Mouse (Mus musculus) right cerebral cortex, adult 18-20 months (tissue): ENCODE measurements around the gene Pitx2.

Experiments
- DNase-seq: peaks from one replicate; pipeline ENCODE4 v3.0.0; 2022; ENCODE audit warnings: mixed read lengths

Pitx2 gene

DNA sequence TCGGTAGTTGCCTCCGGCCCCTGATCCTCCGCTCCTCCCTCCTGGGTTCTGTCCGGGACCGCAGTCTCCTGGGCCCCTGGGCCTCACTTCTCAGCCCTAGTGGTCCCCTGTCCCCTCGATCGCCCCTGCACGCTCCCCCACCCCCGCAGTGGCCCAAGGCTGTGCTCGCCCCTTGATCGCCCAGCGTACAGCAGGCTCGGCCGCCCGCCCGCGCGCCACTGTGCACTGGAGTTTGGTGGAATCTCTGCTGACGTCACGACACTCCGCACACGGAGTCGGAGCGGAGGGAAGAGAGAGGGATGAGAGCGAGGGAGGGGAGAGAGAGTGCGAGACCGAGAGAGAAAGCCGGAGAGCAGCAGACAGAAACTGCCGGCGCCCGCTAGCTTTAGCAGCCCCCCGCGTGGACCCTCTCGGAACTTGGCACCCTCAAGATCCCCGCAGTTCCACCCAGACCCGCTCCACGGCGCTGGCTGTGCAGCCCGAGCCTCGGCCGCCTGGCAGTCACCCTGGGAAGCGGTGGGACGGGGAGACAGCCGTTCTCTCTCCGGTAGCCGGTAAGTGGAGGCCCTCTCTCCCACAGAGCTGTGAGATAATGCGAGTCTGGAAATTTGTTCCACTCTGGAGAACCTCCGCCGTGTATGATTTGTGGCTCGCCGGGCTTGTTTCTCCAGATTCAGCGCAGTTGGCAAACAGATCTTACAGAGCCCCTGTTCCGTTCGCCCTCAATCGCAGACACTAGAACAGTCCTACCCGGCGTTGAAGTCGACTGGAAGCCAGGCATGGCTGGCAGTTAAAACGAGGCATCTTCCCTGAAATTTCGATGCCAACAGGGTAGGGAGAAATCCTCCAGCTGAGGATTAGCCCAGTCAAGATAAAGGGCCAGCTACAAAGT is at the start of gene Pitx2:
Gene Pitx2, plus strand, starts transcription at position 270 of the 892 bp plus-strand sequence.
- no peak for DNase-seq

DNA sequence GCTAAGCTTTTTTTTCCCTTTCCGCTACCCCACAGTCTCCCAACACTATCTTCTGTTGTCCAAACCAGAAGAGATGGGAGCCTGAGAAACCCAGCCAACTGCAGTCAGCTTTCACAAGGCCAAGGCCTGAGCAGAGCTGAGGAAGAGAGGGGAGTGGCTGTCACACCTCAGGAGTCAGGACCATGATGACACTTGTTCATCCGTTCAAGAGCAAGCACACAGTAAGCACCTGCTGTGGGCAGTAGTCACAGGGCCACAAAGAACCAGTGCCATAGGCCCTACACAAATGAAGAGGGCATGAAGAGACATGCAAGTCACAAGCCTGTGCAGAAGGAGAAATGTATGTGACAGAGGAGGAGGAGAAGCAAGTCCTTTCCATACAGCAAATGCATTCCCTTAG is 49.7 kb upstream of the Pitx2 start:
- DNase-seq: no peak

DNA sequence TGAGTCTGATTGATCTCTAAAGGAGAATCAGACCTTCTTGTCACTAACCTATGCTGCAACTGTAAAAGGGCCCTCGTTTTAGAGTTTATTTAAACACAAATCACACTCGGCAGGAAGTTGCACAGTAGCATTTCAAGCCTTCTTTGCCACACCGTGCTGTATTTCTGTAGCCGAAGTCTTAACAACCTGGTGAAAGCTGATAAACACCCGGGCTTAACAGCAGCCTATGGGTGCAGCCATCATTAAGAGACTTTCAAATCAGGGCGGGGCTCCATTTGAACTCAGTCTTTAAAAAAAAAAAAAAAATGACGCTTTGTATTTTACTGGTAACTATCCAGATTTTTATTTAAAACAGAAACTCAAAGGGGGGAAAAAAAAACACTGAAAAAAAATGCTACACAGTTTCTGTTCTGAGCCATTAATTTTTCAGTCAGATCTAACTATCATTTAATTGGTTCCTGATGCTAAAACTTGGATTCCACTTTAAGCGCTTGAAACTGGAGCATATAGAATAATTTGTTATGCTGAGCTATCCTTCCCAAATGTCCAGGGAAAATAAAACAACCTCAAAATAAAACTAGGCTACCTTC is 48.5 kb upstream of the Pitx2 start:
- DNase-seq: no peak

DNA sequence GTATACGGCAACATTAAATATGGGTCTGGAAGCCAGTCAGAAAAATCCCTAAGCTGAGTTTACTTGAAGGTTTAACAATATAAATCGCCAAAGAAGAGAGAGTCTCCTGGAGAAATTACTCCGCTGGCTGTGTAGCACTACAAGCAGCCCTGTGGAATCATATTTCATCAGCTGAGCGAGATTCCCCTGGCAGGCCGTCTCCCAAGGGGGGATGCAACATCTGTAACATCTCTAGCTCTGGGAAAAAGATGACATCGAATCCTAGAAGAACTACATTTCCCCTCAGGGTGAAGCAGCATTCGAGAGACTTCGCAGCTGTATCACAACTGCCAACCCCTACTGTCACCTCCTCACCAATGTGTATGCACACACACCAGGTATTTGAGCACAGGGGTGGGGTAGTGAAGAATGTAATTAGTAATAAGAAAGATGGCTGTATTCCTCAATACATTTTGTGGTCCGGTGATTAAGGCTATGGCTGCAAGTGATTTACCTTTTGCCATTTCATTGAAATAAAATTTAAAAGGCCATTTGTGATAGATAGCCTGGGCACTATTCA is 40.8 kb upstream of the Pitx2 start:
- no peak for DNase-seq

DNA sequence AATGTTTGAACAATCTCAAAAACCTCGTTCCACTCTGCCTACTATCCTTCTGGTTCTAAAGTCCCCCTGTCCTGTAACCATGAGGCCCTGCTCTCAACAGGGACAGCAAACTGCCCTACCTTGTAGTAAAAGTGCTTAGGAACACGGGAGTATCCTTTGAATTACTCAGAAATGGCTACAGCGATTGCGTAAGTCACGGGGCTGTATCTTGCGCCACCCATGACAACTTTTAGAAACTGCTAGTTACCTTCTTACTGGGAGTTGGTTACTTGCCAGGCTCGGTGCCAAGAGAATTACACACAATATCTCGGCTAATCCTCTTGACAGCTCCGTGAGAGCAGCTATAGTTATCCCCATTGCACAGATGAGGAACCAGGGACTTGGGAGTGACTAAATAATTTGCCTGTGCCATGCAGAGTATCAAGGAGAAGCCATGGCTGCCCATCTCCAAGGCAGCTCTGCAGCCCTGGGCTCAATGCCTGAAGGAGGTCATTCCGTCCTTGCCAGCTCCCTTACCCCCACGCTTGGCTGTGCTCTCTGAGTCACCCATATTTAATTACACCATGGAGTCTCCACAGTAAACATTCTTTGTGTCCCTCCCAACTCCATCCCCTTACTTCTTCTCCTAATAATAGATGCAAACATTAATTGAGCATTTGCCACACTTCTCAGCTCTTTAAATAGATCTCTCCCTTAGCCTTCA is 38.2 kb upstream of the Pitx2 start:
- no peak for DNase-seq

DNA sequence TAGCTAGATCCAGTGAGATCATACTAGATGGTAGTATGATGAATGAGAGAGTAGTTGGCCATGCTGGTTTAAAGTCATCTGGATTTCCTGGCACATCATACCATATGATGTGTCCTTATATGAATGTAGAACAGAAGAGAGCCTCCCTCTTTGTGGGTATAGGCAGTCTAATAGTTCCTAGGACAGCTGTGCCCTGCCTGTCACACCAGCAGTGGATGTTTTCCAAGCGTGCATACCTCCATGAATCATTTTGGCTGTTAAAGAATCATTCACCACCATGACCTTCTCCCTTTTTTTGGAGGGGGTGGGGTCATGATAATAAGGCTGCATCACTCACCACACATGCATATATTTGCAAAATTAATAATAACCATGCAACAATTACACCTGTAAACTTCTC is 35.4 kb upstream of the Pitx2 start:
- DNase-seq: no peak

DNA sequence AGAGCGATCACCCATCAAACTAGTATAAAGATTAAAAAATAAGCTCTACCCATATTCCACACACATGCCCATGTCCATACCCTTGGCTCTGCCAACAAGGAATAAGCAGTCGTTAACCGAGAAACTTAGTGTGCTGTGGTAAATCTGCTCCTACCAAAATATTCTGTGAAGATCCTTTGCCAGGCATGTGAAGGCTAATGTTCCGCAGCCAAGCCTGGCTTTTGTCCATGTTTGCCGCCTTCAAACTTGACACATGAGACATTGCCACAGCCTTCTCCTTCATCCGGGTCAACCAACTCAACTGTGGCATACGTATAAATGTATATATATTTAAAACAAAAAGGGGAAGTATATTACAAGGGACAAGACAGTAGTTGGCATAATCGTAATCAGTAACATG is 34.0 kb upstream of the Pitx2 start:
- DNase-seq: no peak

DNA sequence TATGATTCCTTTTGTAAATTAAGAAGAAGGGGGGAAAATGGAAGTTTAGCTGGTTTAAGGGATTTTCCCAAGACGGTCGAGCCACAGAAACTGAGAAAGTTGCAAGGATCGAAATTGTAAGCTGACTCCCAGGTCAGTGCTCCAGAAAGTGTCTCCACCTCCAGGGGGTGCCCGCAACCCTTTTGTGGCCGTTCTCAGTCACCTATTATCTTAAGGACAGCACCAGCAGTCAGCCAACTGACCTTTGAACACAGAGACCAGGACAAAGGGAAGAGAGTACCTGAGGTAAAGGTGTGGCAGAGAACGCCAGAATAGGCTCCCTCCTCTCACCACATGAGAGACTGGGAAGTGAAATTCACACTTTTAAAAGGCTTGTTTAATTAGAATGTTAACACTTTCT is 33.0 kb upstream of the Pitx2 start:
- no peak for DNase-seq

DNA sequence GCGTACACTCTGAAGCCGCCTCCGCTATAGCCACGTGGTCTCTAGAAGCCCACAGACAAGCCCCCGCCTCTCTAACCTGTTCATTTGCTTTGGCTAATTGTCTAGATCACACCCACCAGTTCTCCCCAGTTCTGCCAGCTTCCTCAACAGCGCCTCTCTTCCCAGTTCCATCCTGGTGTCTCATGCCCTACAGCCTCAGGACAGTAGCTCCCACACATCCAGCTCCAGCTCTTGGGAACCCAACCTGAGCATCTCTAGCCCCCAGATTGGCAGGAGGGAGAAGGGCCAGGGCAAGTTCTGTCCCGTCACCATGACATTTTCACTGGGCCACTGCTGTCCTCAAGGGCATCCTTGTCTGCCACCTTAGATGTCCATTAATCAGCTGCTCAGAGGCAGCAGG is 29.3 kb upstream of the Pitx2 start:
- DNase-seq: no peak

DNA sequence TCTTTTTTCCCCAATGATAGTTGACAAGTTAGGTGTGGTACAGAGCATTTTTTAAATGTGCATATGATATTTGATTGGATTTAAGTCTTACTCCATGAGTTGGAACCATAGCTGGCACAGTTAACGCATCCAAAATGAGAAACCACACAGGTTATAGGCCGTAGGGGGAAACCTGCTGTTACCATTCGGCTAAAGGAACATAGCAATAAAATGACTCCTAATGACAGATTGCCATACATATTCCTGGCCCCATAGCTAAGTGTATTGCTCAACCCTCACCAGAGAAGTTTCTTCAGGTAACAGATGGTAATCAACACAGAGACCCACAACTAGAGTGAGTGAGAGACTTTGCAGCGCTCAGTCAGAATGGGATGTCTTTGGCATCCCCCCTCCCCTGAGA is 27.9 kb upstream of the Pitx2 start:
- no peak for DNase-seq

DNA sequence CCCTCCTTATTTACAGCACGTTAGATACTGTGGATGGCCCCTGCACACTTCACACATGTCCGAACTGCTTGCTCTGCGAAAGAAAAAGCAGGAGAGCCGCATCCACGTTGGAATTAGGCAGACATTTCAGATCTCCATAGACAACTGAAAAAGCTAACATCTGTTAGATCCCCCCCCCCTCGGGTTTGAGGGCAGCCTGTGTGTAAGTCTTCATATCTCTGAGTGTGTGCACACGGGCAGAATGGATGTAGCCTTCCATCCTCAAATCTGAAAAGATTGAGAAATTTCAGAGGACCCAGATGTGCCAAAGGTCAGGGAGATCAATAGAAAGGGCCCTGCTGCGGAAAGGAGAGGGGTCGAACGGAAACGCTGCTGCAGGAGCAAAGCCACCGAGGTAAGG is 5.2 kb upstream of the Pitx2 start:
- DNase-seq: no peak

DNA sequence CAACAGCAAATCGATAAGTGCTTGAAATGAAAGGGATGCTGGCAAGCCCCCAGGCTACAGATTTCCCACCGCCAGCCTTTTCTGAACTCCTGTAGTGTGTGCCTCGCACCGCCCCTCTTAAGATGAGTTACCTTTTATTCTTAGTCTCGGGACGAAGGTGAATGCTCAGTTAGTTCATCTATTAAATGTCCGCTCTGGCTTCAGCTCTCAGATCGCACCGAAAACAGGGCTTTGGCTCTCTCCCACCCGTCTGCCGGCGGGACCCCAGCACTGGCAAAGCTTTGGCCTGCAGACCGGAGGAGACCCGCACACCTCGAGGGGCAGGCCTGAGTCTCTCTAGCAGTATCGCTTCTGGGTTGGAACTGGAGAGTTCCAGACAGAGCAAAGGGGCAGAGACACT is 4.6 kb upstream of the Pitx2 start:
- DNase-seq: no peak

DNA sequence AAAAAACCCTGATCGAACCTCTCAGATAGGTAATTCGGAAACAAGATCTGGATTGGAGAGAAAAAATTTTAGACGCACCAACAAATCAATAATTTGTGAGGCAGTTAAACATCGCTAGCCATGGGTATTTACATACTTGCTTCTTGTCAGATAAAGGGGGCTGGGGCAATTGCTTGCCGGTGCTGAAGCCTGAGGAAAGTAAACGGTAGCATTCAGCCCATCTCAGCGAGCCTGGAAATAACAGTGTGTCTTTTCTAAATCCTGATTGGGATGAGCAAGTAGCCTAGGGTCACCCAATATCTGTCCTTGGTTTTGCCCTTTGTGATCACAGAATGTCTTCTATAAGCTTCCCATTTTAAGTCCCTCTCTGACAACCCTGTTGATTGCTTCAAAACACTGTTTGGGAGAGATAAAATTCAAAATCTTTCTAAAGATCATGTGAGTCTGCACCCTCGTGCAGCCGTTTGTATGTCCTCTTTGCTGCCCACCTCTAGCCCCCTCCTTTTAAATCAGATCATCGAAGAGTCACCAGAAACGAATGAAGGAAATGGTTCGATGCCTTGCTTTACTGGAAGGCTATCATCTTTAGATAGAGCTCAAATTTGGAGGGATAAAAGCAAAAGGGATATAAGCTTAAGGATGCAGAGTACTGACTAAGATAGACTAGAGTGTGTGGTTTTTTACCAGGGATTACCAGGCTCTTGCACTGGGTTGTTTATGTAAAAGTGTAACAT is 3.7 kb upstream of the Pitx2 start:
- no peak for DNase-seq

DNA sequence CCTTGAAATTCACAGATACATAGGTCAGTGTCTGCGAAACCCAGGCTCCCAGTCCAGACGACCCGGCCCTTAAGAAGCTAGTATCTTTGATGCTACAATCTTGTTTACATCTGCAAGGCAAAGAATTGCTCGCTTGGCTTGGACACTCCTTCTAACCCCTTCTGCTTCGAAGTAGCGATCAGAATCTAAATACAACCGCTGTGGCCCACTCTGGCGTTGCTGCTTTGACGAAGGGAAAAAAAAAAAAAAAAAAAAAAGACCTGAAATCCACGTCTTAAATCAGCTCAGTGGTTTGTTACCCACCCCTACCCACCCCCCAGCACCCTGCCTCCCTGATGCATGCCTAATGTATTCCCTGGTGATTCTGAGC is 3.1 kb upstream of the Pitx2 start:
- DNase-seq: no peak

DNA sequence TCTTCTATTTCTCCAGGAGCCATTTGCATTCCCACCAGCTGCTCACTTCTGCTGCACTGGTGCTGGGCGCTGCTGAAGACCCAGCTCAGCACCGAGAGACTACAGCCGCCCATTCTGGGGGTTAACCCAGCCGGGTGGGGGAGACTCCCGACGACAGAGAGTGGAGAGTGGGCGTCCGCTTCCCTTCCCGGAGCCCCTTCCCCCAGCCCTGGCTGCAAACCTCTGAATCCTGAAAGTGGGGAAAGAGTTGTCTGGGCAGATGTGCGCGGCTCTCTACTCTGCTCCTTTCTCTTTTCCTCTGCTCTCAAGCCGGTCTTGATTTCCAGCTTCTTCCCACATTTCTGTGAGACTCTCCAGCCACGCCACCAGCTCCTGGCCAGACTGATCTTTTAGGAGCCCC is 2.6 kb upstream of the Pitx2 start:
- no peak for DNase-seq

DNA sequence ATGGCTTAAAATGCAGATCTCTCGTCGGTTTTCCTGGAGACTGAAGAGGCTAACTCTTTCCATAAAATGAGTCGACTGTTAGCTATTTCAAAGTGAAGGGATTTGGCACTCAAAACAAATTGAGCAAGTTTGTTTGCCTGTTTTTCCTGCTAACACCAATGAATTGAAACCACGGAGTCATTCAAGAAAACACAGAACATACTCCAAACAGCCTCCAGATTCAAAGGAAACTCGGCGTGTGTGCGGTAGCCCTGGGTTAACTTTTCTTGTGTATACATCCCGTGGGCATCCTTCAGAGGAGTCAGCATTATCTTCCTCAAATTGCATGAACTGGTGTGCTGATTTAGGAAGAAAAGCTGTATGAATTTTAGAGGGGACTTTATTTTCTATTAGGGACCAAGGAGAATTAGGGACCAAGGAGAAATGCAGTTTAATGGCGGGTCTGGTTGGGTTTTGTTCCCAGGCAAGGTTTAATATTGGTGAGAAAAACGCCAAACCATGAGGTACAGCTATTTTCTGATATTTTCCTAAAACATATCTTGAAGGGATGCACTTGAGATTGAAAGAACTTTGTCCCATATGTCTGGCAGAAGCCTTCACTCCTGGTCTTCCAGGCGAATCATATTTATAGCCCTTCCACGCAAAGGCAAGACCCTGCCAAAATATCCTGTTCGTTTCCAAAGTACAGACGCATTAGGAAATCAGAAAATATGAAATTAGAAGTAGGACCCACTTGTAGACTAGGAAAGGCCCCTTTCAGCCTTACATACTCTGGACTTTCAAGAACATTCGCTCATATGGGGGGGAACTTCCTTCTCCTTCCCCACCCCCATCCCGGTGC is 1.7 kb upstream of the Pitx2 start:
- no peak for DNase-seq

DNA sequence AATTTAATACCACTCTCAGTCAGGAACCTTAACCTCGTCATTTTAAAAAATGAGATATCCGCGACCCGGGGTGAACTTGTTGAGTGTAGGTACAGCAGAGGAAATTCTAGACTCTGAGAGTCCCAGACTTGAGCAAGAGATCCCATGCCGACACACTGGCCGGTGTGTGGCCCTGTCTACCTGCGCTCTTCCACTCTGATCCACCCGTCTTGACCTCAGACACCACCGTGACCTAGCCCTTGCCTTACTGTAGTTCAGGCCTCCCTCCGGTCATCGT is 1.1 kb upstream of the Pitx2 start:
- DNase-seq: no peak

DNA sequence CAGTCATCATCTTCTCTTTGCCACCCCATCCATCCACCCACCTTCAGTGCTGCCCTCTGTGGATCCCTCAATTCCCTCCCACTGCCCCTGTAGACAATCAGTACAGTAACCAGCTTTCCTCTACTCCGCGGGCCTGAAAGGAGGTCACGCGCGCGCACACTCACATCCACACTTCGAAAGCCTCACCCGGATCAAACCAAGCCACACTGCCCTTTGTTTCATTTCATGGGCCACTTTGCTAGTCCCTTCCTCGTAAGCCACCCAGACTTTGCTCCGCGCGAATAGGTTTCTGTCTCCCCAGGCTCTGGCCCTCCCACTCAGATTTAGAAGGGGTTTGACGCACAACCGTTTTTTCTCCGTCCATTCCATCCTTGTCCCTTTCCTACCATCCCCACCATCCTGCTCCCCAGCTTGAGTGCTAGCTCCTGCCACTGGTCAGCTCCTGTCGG is 494 bp upstream of the Pitx2 start:
- no peak for DNase-seq

DNA sequence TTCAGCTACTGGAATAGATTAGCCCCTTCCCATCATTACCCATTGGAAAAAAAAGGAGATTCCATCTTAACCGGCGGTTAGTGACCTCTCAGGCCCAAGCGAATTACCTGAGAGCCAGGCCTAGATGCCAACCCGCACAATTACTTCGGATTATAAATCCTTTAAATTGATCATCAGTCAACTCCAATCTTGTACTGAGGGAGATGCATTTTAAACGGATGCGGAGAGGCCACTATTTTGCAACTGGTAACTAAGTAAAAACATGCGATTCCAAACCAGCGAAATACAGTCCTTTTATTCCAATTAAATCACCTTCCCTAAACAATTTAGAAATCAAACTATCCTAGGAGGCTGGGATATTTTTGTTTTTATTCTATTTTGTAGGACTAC is 818 bp downstream of the Pitx2 start:
- no peak for DNase-seq

DNA sequence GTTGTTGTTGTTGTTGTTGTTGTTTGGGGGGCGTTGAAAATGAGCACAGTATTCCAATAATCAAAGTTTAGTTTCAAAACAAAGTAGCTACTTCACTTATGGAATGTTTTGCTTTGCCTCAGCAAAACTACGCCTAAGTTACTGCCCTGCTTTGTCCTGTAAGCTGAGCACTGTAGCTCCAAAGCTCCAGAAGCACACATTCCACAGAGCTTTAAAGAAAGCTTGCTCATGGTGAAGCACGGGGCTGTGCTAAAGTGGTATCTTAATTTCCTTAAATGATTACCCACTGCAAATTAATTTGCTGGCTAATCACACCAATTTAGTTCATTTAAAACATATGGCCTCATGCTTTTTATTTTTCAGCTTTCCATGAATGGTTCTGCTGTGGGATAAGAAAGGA is 1.5 kb downstream of the Pitx2 start:
- no peak for DNase-seq

DNA sequence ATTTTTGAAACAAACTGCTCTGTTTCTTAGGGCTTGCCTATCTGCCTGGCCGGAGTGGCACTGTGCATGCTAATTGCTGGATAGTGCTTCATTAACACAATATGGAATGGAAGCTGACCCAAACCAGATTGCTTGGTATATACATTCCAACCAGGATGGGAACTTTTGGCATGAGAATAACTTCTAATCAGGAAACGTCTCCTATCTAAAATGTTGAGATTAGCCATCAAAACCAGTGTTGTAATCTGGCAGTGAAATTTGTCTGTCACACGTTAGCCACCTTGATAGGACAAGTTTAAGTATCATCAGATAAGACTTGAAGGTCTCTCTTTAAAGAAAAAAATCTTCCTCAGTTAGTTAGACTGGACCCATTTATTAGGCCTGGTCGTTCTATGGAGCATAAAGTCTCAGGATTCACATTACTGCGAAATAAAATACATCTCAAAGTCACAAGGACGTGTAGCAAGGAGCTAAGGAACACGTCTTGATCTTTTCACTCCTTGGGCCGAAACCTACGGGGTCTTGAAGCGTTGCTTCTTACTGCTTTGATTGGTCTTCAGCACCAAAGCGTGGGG is 2.1 kb downstream of the Pitx2 start:
- no peak for DNase-seq
